Mouse (Mus musculus): ENCODE data around the gene Cpsf3. TPM values are rescaled to one million over a fixed set of nuclear protein-coding genes. Genes with fewer than 3 reads are reported as not detected.

The Cpsf3 gene
- total and polyA plus RNA-seq, 3 experiments, result 39.8 to 58.2 TPM; not detected in 1

- H3K27me3 ChIP-seq (ENCODE audit: control insufficient read depth in 1 of 2, insufficient read depth in 2 of 2, low read length in 2 of 2), result no peaks in the 10 kb centered on the region
- no peaks in the 10 kb centered on the region for H3K4me1 ChIP-seq (ENCODE audit: control insufficient read depth in 1 of 2, insufficient read depth in 2 of 2, low read length in 2 of 2)
- no peak for DNase-seq (ENCODE audit: low read depth, low spot score)
- H3K9me3 ChIP-seq (replicated peaks; ENCODE audit: insufficient read depth, low read length), result no peaks in the 10 kb centered on the region
- no peak overlapping the region for H3K4me3 ChIP-seq (ENCODE audit: control insufficient read depth in 1 of 2, insufficient read depth in 1 of 2, low read depth in 2 of 2, low read length in 2 of 2)
- H3K79me2 ChIP-seq (ENCODE audit: control insufficient read depth, insufficient read depth, low read length, poor library complexity), result no peaks in the 10 kb centered on the region
- H3K36me3 ChIP-seq (ENCODE audit: control insufficient read depth in 1 of 2, insufficient read depth in 2 of 2, low read length in 2 of 2), result no peaks in the 10 kb centered on the region; a peak in 1 of 4 replicates
- H3K9ac ChIP-seq (ENCODE audit: control insufficient read depth, low read depth, low read length, poor library complexity, severe bottlenecking), result no peak overlapping the region
- TF ChIP-seq MEF2A (IDR thresholded peaks at IDR 0.05; ENCODE audit: extremely low read depth, insufficient replicate concordance, low read depth, low read length, poor library complexity, severe bottlenecking) (no peak), MAZ (IDR thresholded peaks at IDR 0.05; ENCODE audit: low read depth, low read length) (no peak), MAFK (IDR thresholded peaks at IDR 0.05; ENCODE audit: borderline replicate concordance, low read depth, low read length) (no peak), CHD1 (IDR thresholded peaks at IDR 0.05; ENCODE audit: low read depth, low read length) (no peak), POLR2A (IDR thresholded peaks at IDR 0.05; ENCODE audit: control insufficient read depth in 1 of 2, insufficient read depth in 1 of 2, low read depth in 1 of 2, low read length in 2 of 2, poor library complexity in 1 of 2) (no peak), KAT2A (conservative IDR thresholded peaks at IDR 0.05; ENCODE audit: low read depth, low read length) (no peak), RAD21 (IDR thresholded peaks at IDR 0.05; ENCODE audit: low read depth, low read length) (no peak), MYC (IDR thresholded peaks at IDR 0.05; ENCODE audit: low read depth, low read length) (no peak), RCOR1 (IDR thresholded peaks at IDR 0.05; ENCODE audit: low read depth, low read length) (no peak), E2F4 (IDR thresholded peaks at IDR 0.05; ENCODE audit: borderline replicate concordance, low read depth, low read length) (no peak), HCFC1 (IDR thresholded peaks at IDR 0.05; ENCODE audit: low read depth, low read length) (no peak), ZMIZ1 (IDR thresholded peaks at IDR 0.05; ENCODE audit: low read depth, low read length) (no peak)
- no peak overlapping the region for H3K27ac ChIP-seq (ENCODE audit: control insufficient read depth, low read depth, low read length)
These were observed 44.6 kb downstream of the Cpsf3 start for GRCm38 (mm10) chr12:21329661-21330400.

- TF ChIP-seq JUND (IDR thresholded peaks at IDR 0.05; ENCODE audit: low read depth, low read length), result no peak
- no peaks in the 10 kb centered on the region; a peak in 1 of 4 replicates for H3K36me3 ChIP-seq (ENCODE audit: control insufficient read depth in 1 of 2, insufficient read depth in 2 of 2, low read length in 2 of 2)
- H3K27ac ChIP-seq (ENCODE audit: control insufficient read depth, low read depth, low read length), result no peak overlapping the region
- no peak overlapping the region for H3K4me3 ChIP-seq (ENCODE audit: control insufficient read depth in 1 of 2, insufficient read depth in 1 of 2, low read depth in 2 of 2, low read length in 2 of 2)
- no peaks in the 10 kb centered on the region for H3K9me3 ChIP-seq (replicated peaks; ENCODE audit: insufficient read depth, low read length)
- H3K27me3 ChIP-seq (ENCODE audit: control insufficient read depth in 1 of 2, insufficient read depth in 2 of 2, low read length in 2 of 2), result no peaks in the 10 kb centered on the region
- no peaks in the 10 kb centered on the region for H3K79me2 ChIP-seq (ENCODE audit: control insufficient read depth, insufficient read depth, low read length, poor library complexity)
- no peak for DNase-seq (ENCODE audit: low read depth, low spot score)
- H3K4me1 ChIP-seq (ENCODE audit: control insufficient read depth in 1 of 2, insufficient read depth in 2 of 2, low read length in 2 of 2), result no peaks in the 10 kb centered on the region
- no peak overlapping the region for H3K9ac ChIP-seq (ENCODE audit: control insufficient read depth, low read depth, low read length, poor library complexity, severe bottlenecking)
These were observed 45.9 kb downstream of the Cpsf3 start for GRCm38 (mm10) chr12:21330961-21331576.

Measured in MEL (cell line).